Mouse (Mus musculus): Measurements from ENCODE around the gene Dock4. TPM values are rescaled to one million over a fixed set of nuclear protein-coding genes. Genes with fewer than 3 reads are reported as not detected.

Gene Dock4
- total RNA-seq, 2 experiments from 2014 or later = 11.7 to 12.9 TPM

GRCm38 (mm10) chr12:40599952-40600351 is 154.2 kb downstream of the Dock4 start:
- no peak for DNase-seq (ENCODE audit: low spot score)
- intact Hi-C loops (cut with DNase I) = no loop called here

GRCm38 (mm10) chr12:40605565-40605964 is 159.8 kb downstream of the Dock4 start:
- intact Hi-C loops (cut with DNase I) = no loop called here
- DNase-seq (ENCODE audit: low spot score) = no peak

- intact Hi-C loops (cut with DNase I) = no loop called here
- DNase-seq (ENCODE audit: low spot score) = no peak
Measured at GRCm38 (mm10) chr12:40622926-40623325, 177.2 kb downstream of the Dock4 start.

- intact Hi-C loops (cut with DNase I) = no loop called here
- no peak for DNase-seq (ENCODE audit: low spot score)
Measured at GRCm38 (mm10) chr12:40626521-40626920, 180.8 kb downstream of the Dock4 start.

GRCm38 (mm10) chr12:40633242-40633641 is 187.5 kb downstream of the Dock4 start:
- intact Hi-C loops (cut with DNase I) = no loop called here
- DNase-seq (ENCODE audit: low spot score) = no peak

- no peak for DNase-seq (ENCODE audit: low spot score)
- intact Hi-C loops (cut with DNase I) = no loop called here
Measured at GRCm38 (mm10) chr12:40634169-40634568, 188.4 kb downstream of the Dock4 start.

- no peak for DNase-seq (ENCODE audit: low spot score)
- intact Hi-C loops (cut with DNase I) = no loop called here
Measured at GRCm38 (mm10) chr12:40635991-40636390, 190.2 kb downstream of the Dock4 start.

GRCm38 (mm10) chr12:40637427-40637826 is 191.7 kb downstream of the Dock4 start:
- DNase-seq (ENCODE audit: low spot score) = no peak
- intact Hi-C loops (cut with DNase I) = no loop called here

- intact Hi-C loops (cut with DNase I) = no loop called here
- no peak for DNase-seq (ENCODE audit: low spot score)
Measured at GRCm38 (mm10) chr12:40645869-40646268, 200.1 kb downstream of the Dock4 start.

- DNase-seq (ENCODE audit: low spot score) = no peak
- intact Hi-C loops (cut with DNase I) = loop anchor here (10.0 kb wide), 1 partner anchor 90 kb away; no protein-coding TSS in a partner anchor
Measured at GRCm38 (mm10) chr12:40654312-40654711, 208.6 kb downstream of the Dock4 start.

GRCm38 (mm10) chr12:40655861-40656260 is 210.1 kb downstream of the Dock4 start:
- DNase-seq (ENCODE audit: low spot score) = no peak
- intact Hi-C loops (cut with DNase I) = loop anchor here (10.0 kb wide), 1 partner anchor 91 kb away; no protein-coding TSS in a partner anchor

GRCm38 (mm10) chr12:40656438-40656837 is 210.7 kb downstream of the Dock4 start:
- DNase-seq (ENCODE audit: low spot score) = no peak
- intact Hi-C loops (cut with DNase I) = loop anchor here (10.0 kb wide), 1 partner anchor 92 kb away; no protein-coding TSS in a partner anchor

GRCm38 (mm10) chr12:40657229-40657885 is 211.6 kb downstream of the Dock4 start:
- no peak for DNase-seq (ENCODE audit: low spot score)
- intact Hi-C loops (cut with DNase I) = loop anchor here (10.0 kb wide), 1 partner anchor 93 kb away; no protein-coding TSS in a partner anchor

GRCm38 (mm10) chr12:40659689-40660088 is 213.9 kb downstream of the Dock4 start:
- intact Hi-C loops (cut with DNase I) = loop anchor here (10.0 kb wide), 1 partner anchor 95 kb away; no protein-coding TSS in a partner anchor
- DNase-seq (ENCODE audit: low spot score) = no peak

GRCm38 (mm10) chr12:40669460-40669859 is 223.7 kb downstream of the Dock4 start:
- intact Hi-C loops (cut with DNase I) = no loop called here
- no peak for DNase-seq (ENCODE audit: low spot score)

- intact Hi-C loops (cut with DNase I) = no loop called here
- DNase-seq (ENCODE audit: low spot score) = no peak
Measured at GRCm38 (mm10) chr12:40670766-40671165, 225.0 kb downstream of the Dock4 start.

GRCm38 (mm10) chr12:40679713-40680112 is 234.0 kb downstream of the Dock4 start:
- no peak for DNase-seq (ENCODE audit: low spot score)
- intact Hi-C loops (cut with DNase I) = loop anchor here (1.0 to 5.0 kb wide), 2 partner anchors 112 to 422 kb away; no protein-coding TSS in a partner anchor

GRCm38 (mm10) chr12:40680551-40680950 is 234.8 kb downstream of the Dock4 start:
- intact Hi-C loops (cut with DNase I) = loop anchor here (1.0 kb wide), 1 partner anchor 423 kb away; no protein-coding TSS in a partner anchor
- DNase-seq (ENCODE audit: low spot score) = no peak

- DNase-seq (ENCODE audit: low spot score) = no peak
- intact Hi-C loops (cut with DNase I) = no loop called here
Measured at GRCm38 (mm10) chr12:40691444-40691843, 245.7 kb downstream of the Dock4 start.

GRCm38 (mm10) chr12:40694082-40694721 is 248.4 kb downstream of the Dock4 start:
- intact Hi-C loops (cut with DNase I) = no loop called here

GRCm38 (mm10) chr12:40698330-40698729 is 252.6 kb downstream of the Dock4 start:
- no peak for DNase-seq (ENCODE audit: low spot score)
- intact Hi-C loops (cut with DNase I) = no loop called here

More at GRCm38 (mm10) chr12:40694082-40694721, 248.4 kb downstream of the Dock4 start:
- DNase-seq (ENCODE audit: low spot score) = no peak

Measured in heart, postnatal 25 days (tissue).